Mouse (Mus musculus): ENCODE measurements around the gene Hnrnpm.

DNA sequence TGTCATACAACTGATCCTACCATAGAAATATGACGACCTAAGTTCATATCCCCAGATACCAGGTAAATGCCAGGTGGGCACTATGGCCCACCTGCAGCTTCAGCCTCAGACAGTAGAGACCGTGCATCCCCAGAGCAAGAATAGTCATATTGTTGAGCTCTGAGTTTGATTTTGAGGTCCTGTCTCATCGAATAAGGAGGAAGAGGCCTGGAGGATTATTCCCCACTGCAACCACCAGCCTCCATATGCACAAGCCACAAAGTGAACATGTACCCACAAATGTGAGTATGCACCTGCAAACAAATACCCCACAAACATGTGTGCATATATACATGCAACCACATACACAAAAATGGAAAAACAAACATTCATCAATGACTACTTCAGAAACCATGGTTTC is 59.4 kb downstream of the Hnrnpm start:
- TF ChIP-seq EP300 (IDR thresholded peaks at IDR 0.05; ENCODE audit: low read depth) (no peak), CTCF (IDR thresholded peaks at IDR 0.05; ENCODE audit: low read depth) (no peak)

Measured in liver, postnatal 0 days (tissue).